Mouse (Mus musculus) embryonic facial prominence, embryonic 10.5 days (tissue): ENCODE results near the gene Crbn. TPM values are rescaled to one million over a fixed set of nuclear protein-coding genes. Genes with fewer than 3 reads are reported as not detected.

ENCODE experiments used
- DNase-seq: peaks from one replicate; pipeline ENCODE4 v3.0.0-alpha.2; 2017; ENCODE audit warnings: low spot score
- H3K27ac ChIP-seq: fragments of 300-500 bp; sonication (generic); replicated peaks from 2 replicates; pipeline ENCODE4 v1.5.1; 2016; ENCODE audit warnings: mild to moderate bottlenecking
- H3K27me3 ChIP-seq: fragments of 300-500 bp; sonication (generic); replicated peaks from 2 replicates; pipeline ENCODE4 v1.6.1; 2016; ENCODE audit warnings: low read depth, mild to moderate bottlenecking; ENCODE audit not compliant: poor library complexity, severe bottlenecking
- H3K36me3 ChIP-seq: fragments of 300-500 bp; sonication (generic); replicated peaks from 2 replicates; pipeline ENCODE4 v1.6.1; 2016; ENCODE audit warnings: mild to moderate bottlenecking, moderate library complexity
- H3K4me1 ChIP-seq: fragments of 300-500 bp; sonication (generic); 2 replicates; pipeline ENCODE4 v1.6.1; 2016
- H3K4me3 ChIP-seq: fragments of 300-500 bp; sonication (generic); 2 replicates; pipeline ENCODE4 v1.5.1; 2016; ENCODE audit warnings: mild to moderate bottlenecking, moderate library complexity
- H3K9me3 ChIP-seq: fragments of 300-500 bp; sonication (generic); 2 replicates; pipeline ENCODE4 v1.6.1; 2016; ENCODE audit warnings: mild to moderate bottlenecking
- WGBS: fragments of 180-500 bp; shearing (Covaris S2); methylation state at CpG from one replicate; pipeline ENCODE4 v1.1.7; 2016; 5-methylcytosine and 5-hydroxymethylcytosine counted together
- polyA plus RNA-seq: library from polyadenylated mRNA; unstranded; fragments of >200 nt; fragmentation: Nextera tagmentation; extraction: Ambion mirVana; gene quantifications from 2 replicates; pipeline ENCODE4 v1.2.1, GENCODE M21; 2016

Crbn gene
- polyA plus RNA-seq, 1 experiment from 2014 or later: 43.0 TPM

DNA sequence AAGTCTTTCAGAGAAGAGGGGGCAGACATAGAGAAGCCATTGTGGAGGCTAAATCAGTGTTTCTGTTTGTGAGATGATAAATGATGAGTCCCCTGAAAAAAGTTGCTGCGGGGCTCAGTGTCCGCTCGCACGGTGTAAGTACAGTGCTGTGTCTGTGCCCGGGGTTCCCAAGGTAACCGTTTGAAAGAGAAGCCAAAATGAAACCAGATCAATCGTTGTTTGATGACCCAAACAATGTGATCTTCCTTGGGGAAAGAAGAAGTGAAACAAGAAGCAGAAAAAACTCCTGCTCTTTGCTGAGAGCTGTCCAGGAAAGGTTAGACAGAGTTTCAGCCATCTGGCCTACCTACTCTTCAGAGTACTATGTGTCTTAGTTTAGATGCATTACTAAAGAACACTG, 49.6 kb downstream of the Crbn start:
- H3K9me3 ChIP-seq: no peaks in the 10 kb centered on the region
- DNase-seq: no peak
- H3K4me1 ChIP-seq: no peaks in the 10 kb centered on the region
- no peak overlapping the region for H3K4me3 ChIP-seq
- no peaks in the 10 kb centered on the region for H3K27me3 ChIP-seq
- 83% methylated on average over 7 of the region's 7 CpGs for WGBS
- H3K27ac ChIP-seq: no peak overlapping the region
- no peaks in the 10 kb centered on the region for H3K36me3 ChIP-seq

DNA sequence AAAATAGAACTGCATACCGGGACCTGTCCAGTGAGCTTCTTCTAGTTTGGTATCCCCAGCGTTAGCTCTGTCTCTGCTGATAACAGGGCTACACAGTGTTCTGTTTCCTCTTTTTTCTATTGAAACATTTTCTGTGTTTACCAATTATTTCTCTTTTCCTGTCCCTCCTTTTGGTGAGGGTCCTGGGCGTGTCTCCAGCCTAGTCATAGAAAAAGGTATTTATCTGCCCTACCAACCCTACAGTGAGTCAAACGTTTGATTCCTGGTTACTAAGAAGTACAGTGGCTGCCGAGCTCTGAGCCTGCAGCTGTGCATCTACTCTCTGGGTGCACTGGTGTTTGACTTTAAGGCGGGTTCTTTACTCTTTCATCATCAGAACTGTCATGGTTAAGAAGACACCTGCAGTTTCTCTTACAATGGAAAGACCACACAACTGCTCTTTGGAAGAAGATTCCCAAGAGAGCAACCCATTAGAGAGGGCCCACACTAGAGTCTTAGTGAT, 50.9 kb downstream of the Crbn start, which contains the start of gene Il5ra:
Gene Il5ra, minus strand, starts transcription at position 151 of the 502 bp plus-strand sequence.
- no peaks in the 10 kb centered on the region for H3K27me3 ChIP-seq
- DNase-seq: no peak
- no peaks in the 10 kb centered on the region for H3K9me3 ChIP-seq
- H3K36me3 ChIP-seq: no peaks in the 10 kb centered on the region
- no peak within 1 kb of the TSS for H3K4me3 ChIP-seq
- WGBS: 82% methylated on average over 6 of the region's 6 CpGs
- no peak within 1 kb of the TSS for H3K27ac ChIP-seq
- no peaks in the 10 kb centered on the region for H3K4me1 ChIP-seq

DNA sequence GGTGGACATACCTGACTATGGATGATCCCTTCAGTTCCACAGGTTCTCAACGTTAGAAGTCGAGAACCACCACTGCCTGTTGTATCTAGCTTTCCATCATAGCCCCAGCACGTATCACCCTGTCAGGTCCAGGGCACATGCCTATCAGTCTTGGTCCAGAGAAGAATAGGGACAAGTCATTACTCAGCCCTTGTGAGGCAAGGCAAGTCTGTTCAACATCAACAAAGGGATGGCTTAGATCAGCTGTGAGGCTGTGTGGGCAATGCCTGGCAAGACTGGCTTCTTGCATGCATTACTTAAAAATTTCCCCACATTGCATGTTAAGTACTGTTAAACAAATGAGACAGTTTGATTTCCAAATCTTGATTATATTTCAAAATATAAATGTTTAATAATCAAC, 52.1 kb downstream of the Crbn start:
- no peaks in the 10 kb centered on the region for H3K9me3 ChIP-seq
- no peak for DNase-seq
- no peaks in the 10 kb centered on the region for H3K27me3 ChIP-seq
- WGBS: 83% methylated on average over 3 of the region's 3 CpGs
- no peaks in the 10 kb centered on the region for H3K36me3 ChIP-seq
- H3K4me3 ChIP-seq: no peak overlapping the region
- H3K4me1 ChIP-seq: no peaks in the 10 kb centered on the region
- H3K27ac ChIP-seq: no peak overlapping the region

DNA sequence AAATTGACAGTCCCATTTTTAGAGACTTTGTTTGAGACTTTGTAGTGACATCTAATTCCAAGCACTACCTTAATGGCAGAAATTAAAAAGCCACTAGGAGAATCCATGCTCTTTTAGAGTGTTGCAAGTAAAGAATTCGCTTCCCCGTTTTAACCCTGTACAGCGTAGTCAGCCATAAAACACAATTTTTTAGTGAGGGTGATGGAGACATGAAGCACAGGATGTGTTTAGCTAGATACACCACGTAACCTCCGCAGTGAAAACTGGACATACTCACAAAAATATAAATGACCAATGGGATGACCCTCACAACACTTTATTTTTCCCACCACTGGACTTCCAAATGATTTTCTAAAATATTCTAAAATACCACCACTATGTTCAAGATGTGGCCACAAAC, 52.6 kb downstream of the Crbn start:
- DNase-seq: no peak
- Histone ChIP-seq H3K36me3 (no peaks in the 10 kb centered on the region), H3K4me3 (no peak overlapping the region), H3K4me1 (no peaks in the 10 kb centered on the region), H3K9me3 (no peaks in the 10 kb centered on the region), H3K27me3 (no peaks in the 10 kb centered on the region), H3K27ac (no peak overlapping the region)
- 93% methylated on average over 5 of the region's 5 CpGs for WGBS

DNA sequence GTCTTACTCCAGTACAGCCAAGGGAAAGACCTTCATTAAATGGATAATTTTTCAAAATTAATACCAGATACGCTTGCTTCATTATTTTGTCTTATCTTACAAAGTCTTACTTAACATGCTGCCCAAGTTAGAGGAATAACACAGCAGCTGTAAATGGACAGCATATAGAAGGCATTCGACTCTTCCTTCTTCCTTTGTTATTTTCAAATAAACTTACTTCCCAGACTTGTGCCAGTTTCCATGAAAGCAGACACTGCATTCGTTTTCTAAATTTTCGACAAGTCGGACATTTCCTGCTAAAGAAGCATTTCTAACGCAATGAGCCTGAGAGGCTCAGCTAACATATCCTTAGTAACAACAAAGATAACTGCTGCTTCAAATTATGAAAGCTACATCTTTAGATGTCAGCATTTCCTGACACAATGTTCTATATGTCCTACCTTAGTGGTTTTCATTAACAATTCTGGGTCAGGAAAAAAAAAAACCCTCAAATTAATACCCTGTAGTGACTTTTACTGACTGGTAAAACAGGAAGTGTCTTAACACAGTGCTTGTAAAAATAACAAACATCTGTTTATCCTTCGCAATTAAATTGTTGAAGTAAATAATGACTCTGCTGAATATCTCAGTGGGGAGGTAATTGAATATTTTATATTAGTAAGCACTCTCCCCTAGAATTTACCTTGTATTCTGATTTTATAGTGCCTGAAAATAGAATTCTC, 54.0 kb downstream of the Crbn start:
- H3K36me3 ChIP-seq: no peaks in the 10 kb centered on the region
- H3K4me3 ChIP-seq: no peak overlapping the region
- H3K9me3 ChIP-seq: no peaks in the 10 kb centered on the region
- no peak for DNase-seq
- H3K27me3 ChIP-seq: no peaks in the 10 kb centered on the region
- H3K27ac ChIP-seq: no peak overlapping the region
- 74% methylated on average over 7 of the region's 7 CpGs for WGBS
- no peaks in the 10 kb centered on the region for H3K4me1 ChIP-seq

DNA sequence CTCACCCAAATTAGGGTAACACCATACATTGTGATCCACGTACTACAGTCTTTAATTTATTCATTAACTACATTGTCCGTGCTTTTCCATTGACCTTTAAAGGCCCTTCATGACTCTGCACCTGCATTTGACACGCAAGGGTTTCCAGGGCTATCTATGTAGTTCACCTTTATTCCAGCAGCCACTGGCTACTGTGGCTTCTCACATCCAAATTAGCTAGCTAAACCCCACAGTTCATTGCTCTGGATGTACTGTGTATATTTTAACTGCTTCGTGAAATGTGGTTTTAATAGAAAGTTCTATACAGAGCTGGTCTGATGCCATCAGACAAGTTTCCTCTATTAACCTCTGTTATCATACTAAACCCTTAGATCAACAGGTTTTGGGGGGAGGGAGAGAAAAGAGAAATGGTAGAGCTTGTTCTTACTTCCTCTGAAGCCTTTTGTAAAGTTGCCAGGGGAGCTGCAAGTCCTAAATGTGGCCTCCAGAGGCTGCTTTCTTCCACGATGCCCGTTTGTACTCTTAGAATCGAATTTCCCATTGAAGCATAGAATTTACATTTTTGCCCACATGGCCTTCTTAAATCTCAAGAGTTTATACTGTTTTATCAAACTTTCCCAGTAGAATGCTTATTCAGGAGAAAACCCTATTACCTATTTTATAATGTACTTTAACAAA, 56.2 kb downstream of the Crbn start:
- 81% methylated on average over 7 of the region's 7 CpGs for WGBS
- no peak overlapping the region for H3K4me3 ChIP-seq
- no peaks in the 10 kb centered on the region for H3K9me3 ChIP-seq
- H3K4me1 ChIP-seq: no peaks in the 10 kb centered on the region
- H3K27me3 ChIP-seq: no peaks in the 10 kb centered on the region
- no peak overlapping the region for H3K27ac ChIP-seq
- DNase-seq: no peak
- H3K36me3 ChIP-seq: no peaks in the 10 kb centered on the region

DNA sequence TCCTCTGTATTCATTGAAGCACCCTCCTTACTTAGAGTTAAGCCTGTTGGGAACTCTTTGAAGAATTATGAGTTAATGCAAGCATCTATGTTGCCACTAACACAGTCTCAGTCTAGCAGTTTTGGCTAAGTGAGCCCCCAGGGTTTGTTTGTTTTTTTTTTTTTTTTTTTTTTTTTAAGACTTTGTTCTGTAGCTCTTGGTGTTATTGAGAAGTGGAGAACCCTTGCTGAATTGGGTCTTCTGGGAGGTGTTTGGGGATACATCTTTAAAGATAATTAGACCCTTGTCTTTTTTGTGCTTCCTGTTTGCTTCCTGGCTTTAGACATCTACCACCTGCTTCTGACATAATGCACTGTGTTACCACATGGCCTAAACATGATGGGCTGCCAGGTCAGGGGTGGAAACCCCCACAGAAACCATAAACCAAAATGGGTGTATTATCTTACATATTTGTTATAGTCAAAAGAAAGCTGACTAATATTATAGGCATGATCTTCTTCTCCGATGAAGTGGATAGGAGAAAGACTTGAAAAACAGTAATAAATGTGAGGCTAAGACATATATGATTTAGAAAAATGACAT, 59.5 kb downstream of the Crbn start:
- WGBS: 96% methylated on average over 1 of the region's 1 CpGs
- Histone ChIP-seq H3K27me3 (no peaks in the 10 kb centered on the region), H3K9me3 (no peaks in the 10 kb centered on the region), H3K27ac (no peak overlapping the region), H3K36me3 (no peaks in the 10 kb centered on the region), H3K4me1 (no peaks in the 10 kb centered on the region), H3K4me3 (no peak overlapping the region)
- no peak for DNase-seq

DNA sequence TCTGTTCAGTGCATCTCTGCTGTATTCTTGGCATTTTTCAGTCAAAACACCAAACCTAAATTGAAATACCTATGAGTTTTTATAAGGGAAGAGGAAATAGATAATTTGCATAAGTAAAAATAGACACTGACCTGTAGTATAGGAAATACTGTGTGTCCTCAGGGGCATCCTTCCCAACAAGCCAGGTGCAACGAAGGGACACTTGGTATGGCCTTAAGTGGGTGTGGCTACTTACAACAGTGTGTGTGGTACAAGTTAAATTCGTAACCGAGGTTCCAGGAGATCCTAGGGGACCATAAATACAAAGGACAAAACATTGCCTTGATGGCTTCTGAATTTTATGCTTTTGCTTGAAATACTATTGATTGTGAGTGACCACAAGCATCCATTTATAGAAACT, 61.6 kb downstream of the Crbn start:
- Histone ChIP-seq H3K36me3 (no peaks in the 10 kb centered on the region), H3K4me1 (no peaks in the 10 kb centered on the region), H3K27ac (no peak overlapping the region), H3K4me3 (no peak overlapping the region), H3K9me3 (no peaks in the 10 kb centered on the region), H3K27me3 (no peaks in the 10 kb centered on the region)
- WGBS: 83% methylated on average over 3 of the region's 3 CpGs
- no peak for DNase-seq

DNA sequence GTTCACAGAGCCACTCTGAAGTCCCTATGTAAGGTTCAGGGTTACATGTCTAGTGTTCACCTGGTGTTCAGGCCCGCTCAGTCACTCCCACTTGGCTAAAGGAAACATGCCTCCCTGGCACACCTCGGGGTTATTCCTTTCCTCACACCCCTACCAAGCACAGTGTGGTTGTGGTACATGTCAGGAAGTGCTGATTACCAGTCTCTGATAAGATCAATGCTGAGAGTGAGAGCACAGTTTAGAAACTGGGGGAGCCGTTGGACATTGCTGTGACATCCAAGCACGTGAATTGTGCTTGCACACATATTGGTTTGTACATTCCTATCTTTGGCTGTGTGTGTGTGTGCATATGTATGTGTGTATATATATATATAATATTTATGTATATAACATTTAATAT, 67.3 kb downstream of the Crbn start:
- Histone ChIP-seq H3K4me1 (no peaks in the 10 kb centered on the region), H3K36me3 (no peaks in the 10 kb centered on the region), H3K4me3 (no peak overlapping the region), H3K27me3 (no peaks in the 10 kb centered on the region), H3K9me3 (no peaks in the 10 kb centered on the region), H3K27ac (no peak overlapping the region)
- DNase-seq: no peak
- 88% methylated on average over 4 of the region's 4 CpGs for WGBS

Other genes starting within 250 kb of the Crbn start
- not detected in 2 replicates for gene Il5ra, start 51.0 kb downstream of the Crbn start, polyA plus RNA-seq
- 65.1 and 69.9 TPM in 2 replicates for gene Trnt1, start 31.0 kb downstream of the Crbn start, polyA plus RNA-seq